Mouse (Mus musculus) splenic B cell, adult 2 months (primary cell): ENCODE measurements around the gene Crtam.

ENCODE experiments used
- DNase-seq: peaks from one replicate; pipeline ENCODE4 v3.0.0-alpha.2; 2011; ENCODE audit warnings: low read depth, low spot score
- H3K27me3 ChIP-seq: 2 replicates; pipeline ENCODE4 v1.6.1; 2012; ENCODE audit warnings: mild to moderate bottlenecking, low read length, moderate library complexity, mixed read lengths; ENCODE audit not compliant: control insufficient read depth, poor library complexity, insufficient read depth, severe bottlenecking
- H3K36me3 ChIP-seq: 2 replicates; pipeline ENCODE4 v1.6.1; 2012; ENCODE audit warnings: mild to moderate bottlenecking, low read length, moderate library complexity, mixed read lengths; ENCODE audit not compliant: control insufficient read depth, poor library complexity, insufficient read depth, severe bottlenecking

Gene Crtam

GRCm38 (mm10) chr9:41029827-41030226 is 25.4 kb upstream of the Crtam start:
- no peaks in the 10 kb centered on the region for H3K27me3 ChIP-seq
- peak; percentile 11 for DNase-seq
- 0 out of 2 replicates have a peak, but pooled peaks cover 2% of the 10 kb centered on the region for H3K36me3 ChIP-seq

DNA sequence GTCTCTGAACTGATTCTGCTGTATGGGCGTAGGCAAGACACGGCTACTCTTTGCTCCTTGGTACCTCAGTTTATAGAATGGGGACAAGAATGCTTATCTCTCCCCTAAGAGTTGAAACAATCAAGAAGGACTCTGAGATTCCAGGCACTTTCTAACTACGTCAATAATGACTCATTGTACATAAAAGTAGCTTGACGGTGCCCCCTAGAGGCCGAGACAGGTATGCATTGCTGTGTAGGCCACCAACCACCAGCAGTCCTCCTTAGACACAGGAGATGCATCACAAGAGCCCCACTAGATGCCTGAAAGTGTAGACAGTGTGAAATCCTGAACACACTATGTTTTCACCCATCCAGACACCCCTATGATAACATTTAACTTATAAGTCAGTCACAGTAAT is 24.0 kb upstream of the Crtam start:
- no peaks in the 10 kb centered on the region for H3K27me3 ChIP-seq
- no peaks in the 10 kb centered on the region for H3K36me3 ChIP-seq
- DNase-seq, result peak; percentile 49

DNA sequence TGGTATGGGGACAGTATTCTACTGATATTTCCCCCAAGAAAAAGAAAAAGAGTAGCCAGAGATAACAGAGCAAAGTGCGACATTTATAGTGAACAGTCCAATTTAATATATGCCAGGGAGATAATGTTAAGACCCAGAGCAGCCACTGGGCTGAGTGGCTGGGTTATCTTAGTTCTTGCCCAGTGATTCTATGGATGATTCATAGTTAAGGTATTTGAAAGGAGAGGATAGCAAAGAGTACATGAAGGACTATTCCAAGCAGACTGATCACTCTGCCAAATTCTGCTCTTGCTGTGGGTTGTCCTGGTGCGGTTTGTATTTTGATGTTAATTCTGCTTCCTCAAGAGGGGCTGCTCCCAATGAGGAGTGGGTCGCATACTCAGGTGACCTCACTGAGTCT is 17.3 kb upstream of the Crtam start:
- Histone ChIP-seq H3K27me3 (no peaks in the 10 kb centered on the region), H3K36me3 (no peaks in the 10 kb centered on the region)
- DNase-seq, result no peak

DNA sequence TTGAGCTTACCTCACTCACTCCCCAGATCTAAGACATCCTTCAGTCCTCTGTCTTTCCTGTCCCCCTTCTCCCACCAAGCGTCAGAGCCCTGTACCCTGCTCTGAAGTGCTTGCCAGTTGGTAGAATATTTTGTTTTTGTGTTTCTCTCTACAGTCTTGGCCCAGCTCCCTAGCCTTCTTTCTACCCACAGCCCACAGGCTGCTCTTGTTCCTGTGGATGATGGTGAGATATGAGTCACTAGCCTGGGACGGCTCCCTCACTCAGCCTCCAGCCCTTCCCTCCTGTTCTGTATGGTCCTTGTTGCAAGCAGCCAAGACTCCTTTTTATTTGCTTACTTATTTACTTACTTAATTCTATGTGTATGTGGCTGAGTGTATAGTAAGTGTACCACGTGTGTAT is 16.1 kb upstream of the Crtam start:
- Histone ChIP-seq H3K36me3 (no peaks in the 10 kb centered on the region), H3K27me3 (no peaks in the 10 kb centered on the region)
- no peak for DNase-seq

- H3K27me3 ChIP-seq, result no peaks in the 10 kb centered on the region
- H3K36me3 ChIP-seq, result no peaks in the 10 kb centered on the region
- no peak for DNase-seq
Observed at GRCm38 (mm10) chr9:41014512-41014911, 10.1 kb upstream of the Crtam start.

- no peak for DNase-seq
- Histone ChIP-seq H3K27me3 (no peaks in the 10 kb centered on the region), H3K36me3 (no peaks in the 10 kb centered on the region)
Observed at GRCm38 (mm10) chr9:41012456-41012855, 8.0 kb upstream of the Crtam start.

GRCm38 (mm10) chr9:41011512-41012436 is 7.3 kb upstream of the Crtam start:
- Histone ChIP-seq H3K36me3 (no peaks in the 10 kb centered on the region), H3K27me3 (no peaks in the 10 kb centered on the region)
- DNase-seq, result no peak

DNA sequence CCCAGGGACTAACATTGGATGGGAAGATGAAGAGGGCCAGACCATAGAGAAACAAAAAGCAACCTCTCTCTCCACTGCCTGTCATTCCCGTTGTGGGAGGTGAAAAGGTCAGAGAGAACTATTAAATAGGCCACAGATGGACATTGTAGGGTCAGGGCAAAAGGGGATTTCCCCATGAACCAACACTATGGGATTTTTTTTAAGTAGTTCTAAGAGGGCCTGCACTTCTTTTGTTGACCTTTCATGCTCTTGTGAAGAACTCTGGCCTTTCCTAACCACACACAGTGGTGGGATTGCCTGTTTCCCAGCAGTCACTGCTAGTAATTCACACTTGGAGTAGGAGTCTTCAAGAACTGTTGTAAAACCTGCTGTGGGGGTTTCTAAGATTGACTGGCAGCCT is 3.4 kb upstream of the Crtam start:
- DNase-seq, result no peak
- Histone ChIP-seq H3K27me3 (no peaks in the 10 kb centered on the region), H3K36me3 (no peaks in the 10 kb centered on the region)

- no peaks in the 10 kb centered on the region for H3K36me3 ChIP-seq
- no peak for DNase-seq
- H3K27me3 ChIP-seq, result no peaks in the 10 kb centered on the region
Observed at GRCm38 (mm10) chr9:40997116-40997779, 7.2 kb downstream of the Crtam start.

- no peak for DNase-seq
- Histone ChIP-seq H3K36me3 (no peaks in the 10 kb centered on the region), H3K27me3 (no peaks in the 10 kb centered on the region)
Observed at GRCm38 (mm10) chr9:40994075-40994474, 10.4 kb downstream of the Crtam start.

DNA sequence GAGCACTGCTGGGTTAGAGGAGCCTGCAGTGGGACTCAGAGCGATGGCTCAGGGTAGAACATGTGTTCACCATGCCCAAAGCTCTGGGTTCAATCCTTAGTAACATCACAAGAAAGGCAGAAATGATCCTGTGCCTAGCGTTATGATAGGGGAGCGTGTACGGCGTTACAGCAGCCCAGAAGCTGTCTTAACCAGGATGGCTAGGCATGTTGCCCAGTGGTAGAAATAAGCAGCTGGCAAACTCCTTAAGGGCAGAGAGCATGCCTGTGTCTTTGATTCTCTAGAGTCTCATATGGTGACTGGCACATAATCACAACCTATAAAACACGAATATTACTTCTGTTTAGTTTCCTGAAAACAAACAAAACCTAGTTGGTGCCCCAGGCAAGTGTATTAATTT is 12.9 kb downstream of the Crtam start:
- DNase-seq, result no peak
- H3K36me3 ChIP-seq, result no peaks in the 10 kb centered on the region
- no peaks in the 10 kb centered on the region for H3K27me3 ChIP-seq

DNA sequence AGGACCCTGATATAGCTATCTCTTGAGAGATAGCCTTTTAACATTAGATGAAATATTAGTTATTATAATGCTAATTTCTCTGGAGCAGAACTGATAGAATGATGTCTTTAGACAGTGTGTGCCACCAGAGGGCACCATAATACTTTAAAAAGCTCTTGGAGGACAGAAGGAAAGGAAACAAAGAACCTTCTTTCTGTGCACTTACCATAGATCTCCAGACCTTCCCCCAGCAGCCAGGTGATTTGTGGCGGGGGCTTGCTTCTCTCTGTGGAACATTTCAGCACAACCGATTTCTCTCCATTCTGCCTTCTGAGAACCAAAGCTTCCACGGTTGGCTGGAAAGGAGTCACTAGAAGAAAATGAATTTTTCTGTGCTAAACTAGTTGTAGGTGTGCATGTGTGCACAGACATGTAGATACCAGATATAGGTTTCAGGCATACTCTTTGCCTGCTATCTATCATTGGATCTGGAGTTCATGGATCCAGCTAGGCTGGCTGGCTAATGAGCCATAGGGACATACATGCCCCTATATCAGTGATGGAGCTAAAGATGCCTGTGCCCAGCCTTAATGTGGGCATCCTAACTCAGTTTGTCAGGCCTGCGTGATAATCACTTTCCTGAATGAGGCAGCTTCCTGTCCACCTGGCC is 14.4 kb downstream of the Crtam start:
- peak; percentile 71 for DNase-seq
- H3K36me3 ChIP-seq, result no peaks in the 10 kb centered on the region
- H3K27me3 ChIP-seq, result no peaks in the 10 kb centered on the region

DNA sequence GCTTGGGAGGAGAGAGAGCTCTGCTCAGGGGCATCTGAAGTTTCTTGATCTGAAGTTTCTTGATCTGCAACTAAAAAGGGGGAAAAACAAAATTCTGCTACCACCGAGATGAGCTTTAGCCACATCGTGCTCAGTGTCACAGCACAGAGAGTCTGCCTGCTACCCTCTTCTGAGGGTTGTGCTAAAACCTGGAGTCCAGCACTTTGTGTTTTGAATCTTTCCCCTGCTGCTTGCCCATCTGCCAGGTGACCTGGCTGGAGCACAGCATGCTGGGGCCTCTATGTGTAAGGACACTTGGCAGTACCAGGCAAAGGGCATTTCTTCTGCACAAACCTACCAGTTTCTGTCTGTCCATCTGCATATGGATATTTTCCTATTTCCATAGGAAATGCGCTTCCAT is 20.1 kb downstream of the Crtam start:
- DNase-seq, result no peak
- no peaks in the 10 kb centered on the region; the same call in 1 of the 2 replicates for H3K27me3 ChIP-seq
- no peaks in the 10 kb centered on the region for H3K36me3 ChIP-seq

DNA sequence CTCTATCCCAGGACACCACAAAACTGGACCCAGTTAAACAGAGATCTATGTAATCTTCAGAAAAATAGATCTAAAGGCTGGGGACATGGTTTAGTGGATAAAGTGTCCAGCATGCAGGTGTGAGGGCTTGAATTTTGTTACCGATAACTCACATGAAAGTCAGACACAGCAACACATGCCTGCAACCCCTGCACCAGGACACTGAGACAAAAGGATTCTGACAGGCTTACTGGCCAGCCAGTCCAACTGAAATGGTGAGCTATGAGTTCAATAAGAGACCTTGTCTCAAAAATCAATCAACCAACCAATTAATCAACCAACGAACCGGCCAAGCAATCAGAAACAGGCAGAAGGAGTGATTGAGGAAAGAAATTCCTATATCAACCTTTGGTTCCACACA is 20.7 kb downstream of the Crtam start:
- no peaks in the 10 kb centered on the region; the same call in 1 of the 2 replicates for H3K27me3 ChIP-seq
- no peaks in the 10 kb centered on the region for H3K36me3 ChIP-seq
- DNase-seq, result no peak

GRCm38 (mm10) chr9:40982480-40982879 is 21.9 kb downstream of the Crtam start:
- H3K27me3 ChIP-seq, result no peaks in the 10 kb centered on the region; the same call in 1 of the 2 replicates
- no peaks in the 10 kb centered on the region for H3K36me3 ChIP-seq
- DNase-seq, result no peak
